Mouse (Mus musculus): Measurements from ENCODE around the gene Cdc6.

The Cdc6 gene

GRCm38 (mm10) chr11:98943741-98944461 is 36.3 kb downstream of the Cdc6 start:
- DNase-seq (ENCODE audit: low read depth, low spot score) = peak; percentile 80

- DNase-seq (ENCODE audit: low read depth, low spot score) = peak; percentile 84
Observed at GRCm38 (mm10) chr11:98944897-98945604, 37.5 kb downstream of the Cdc6 start.

- no peak for DNase-seq (ENCODE audit: low read depth, low spot score)
Observed at GRCm38 (mm10) chr11:98945605-98945977, 38.0 kb downstream of the Cdc6 start.

GRCm38 (mm10) chr11:98947969-98948569 is 40.5 kb downstream of the Cdc6 start:
- peak; percentile 68 for DNase-seq (ENCODE audit: low read depth, low spot score)

GRCm38 (mm10) chr11:98949242-98949957 is 41.8 kb downstream of the Cdc6 start:
- no peak for DNase-seq (ENCODE audit: low read depth, low spot score)

- no peak for DNase-seq (ENCODE audit: low read depth, low spot score)
Observed at GRCm38 (mm10) chr11:98949958-98950460, 42.4 kb downstream of the Cdc6 start.

- DNase-seq (ENCODE audit: low read depth, low spot score) = no peak
Observed at GRCm38 (mm10) chr11:98950484-98950883, 42.9 kb downstream of the Cdc6 start.

GRCm38 (mm10) chr11:98951026-98951906 is 43.7 kb downstream of the Cdc6 start:
- no peak for DNase-seq (ENCODE audit: low read depth, low spot score)

GRCm38 (mm10) chr11:98952111-98952510 is 44.5 kb downstream of the Cdc6 start:
- DNase-seq (ENCODE audit: low read depth, low spot score) = no peak

- DNase-seq (ENCODE audit: low read depth, low spot score) = peak; percentile 46
Observed at GRCm38 (mm10) chr11:98952736-98953135, 45.1 kb downstream of the Cdc6 start.

GRCm38 (mm10) chr11:98953361-98953760 is 45.8 kb downstream of the Cdc6 start:
- no peak for DNase-seq (ENCODE audit: low read depth, low spot score)

- no peak for DNase-seq (ENCODE audit: low read depth, low spot score)
Observed at GRCm38 (mm10) chr11:98953835-98954320, 46.3 kb downstream of the Cdc6 start.

GRCm38 (mm10) chr11:98954373-98954772 is 46.8 kb downstream of the Cdc6 start:
- peak; percentile 77 for DNase-seq (ENCODE audit: low read depth, low spot score)

GRCm38 (mm10) chr11:98954801-98955706 is 47.5 kb downstream of the Cdc6 start:
- DNase-seq (ENCODE audit: low read depth, low spot score) = no peak

GRCm38 (mm10) chr11:98955707-98956235 is 48.2 kb downstream of the Cdc6 start:
- DNase-seq (ENCODE audit: low read depth, low spot score) = peak; percentile 49

GRCm38 (mm10) chr11:98956340-98956739 is 48.7 kb downstream of the Cdc6 start:
- DNase-seq (ENCODE audit: low read depth, low spot score) = no peak

- peak; percentile 94 for DNase-seq (ENCODE audit: low read depth, low spot score)
Observed at GRCm38 (mm10) chr11:98959437-98960312, 52.1 kb downstream of the Cdc6 start.

GRCm38 (mm10) chr11:98960313-98960906 is 52.8 kb downstream of the Cdc6 start:
- peak; percentile 77 for DNase-seq (ENCODE audit: low read depth, low spot score)
